Mouse (Mus musculus) forebrain, postnatal 0 days (tissue): ENCODE measurements around the gene Hist1h2ak. TPM values are rescaled to one million over a fixed set of nuclear protein-coding genes. Genes with fewer than 3 reads are reported as not detected.

Experiments used
- ATAC-seq: fragments of 200-750 bp; cut with Nextera tagmentation; 2 replicates; pipeline ENCODE4 v1.8.0; 2017; ENCODE audit warnings: mild to moderate bottlenecking, moderate library complexity
- DNase-seq: peaks from one replicate; pipeline ENCODE4 v3.0.0-alpha.2; 2015
- H3K27ac ChIP-seq: fragments of 300-500 bp; sonication (generic); 2 replicates; pipeline ENCODE4 v1.5.1; 2014; ENCODE audit warnings: low read depth, mild to moderate bottlenecking, antibody characterized with exemption, low read length, moderate library complexity, mixed read lengths
- H3K27me3 ChIP-seq: fragments of 300-500 bp; sonication (generic); 2 replicates; pipeline ENCODE4 v1.6.1; 2014; ENCODE audit warnings: mild to moderate bottlenecking, low read length, mixed read lengths; ENCODE audit not compliant: insufficient read depth
- H3K36me3 ChIP-seq: fragments of 300-500 bp; sonication (generic); 2 replicates; pipeline ENCODE4 v1.6.1; 2014; ENCODE audit warnings: mild to moderate bottlenecking, moderate library complexity; ENCODE audit not compliant: insufficient read depth
- H3K4me1 ChIP-seq: fragments of 300-500 bp; sonication (generic); 2 replicates; pipeline ENCODE4 v1.6.1; 2014; ENCODE audit warnings: antibody characterized with exemption; ENCODE audit not compliant: insufficient read depth
- H3K4me2 ChIP-seq: fragments of 300-500 bp; sonication (generic); 2 replicates; pipeline ENCODE4 v1.6.1; 2014; ENCODE audit warnings: low read depth, mild to moderate bottlenecking, moderate library complexity
- H3K4me3 ChIP-seq: fragments of 300-500 bp; sonication (generic); 2 replicates; pipeline ENCODE4 v1.5.1; 2014; ENCODE audit warnings: low read depth, low read length, mixed read lengths
- H3K9ac ChIP-seq: fragments of 300-500 bp; sonication (generic); 2 replicates; pipeline ENCODE4 v1.6.1; 2014; ENCODE audit warnings: mild to moderate bottlenecking
- H3K9me3 ChIP-seq: fragments of 300-500 bp; sonication (generic); 2 replicates; pipeline ENCODE4 v1.6.1; 2016; ENCODE audit warnings: low read length
- CTCF ChIP-seq: sonication (generic); IDR thresholded peaks from 2 replicates; pipeline ENCODE4 v1.5.1; 2016; ENCODE audit warnings: antibody characterized with exemption, control low read depth, low read depth
- WGBS: fragments of 180-500 bp; shearing (Covaris S2); extraction: QIAGEN DNeasy Blood & Tissue Kit; methylation state at CpG from one replicate; pipeline ENCODE4 v1.1.7; 2014; 5-methylcytosine and 5-hydroxymethylcytosine counted together
- microRNA-seq, 2 experiments: library from miRNA; unstranded; fragments of <30 nt; microRNA quantifications; one replicate each; pipeline ENCODE4; 2016
- polyA plus RNA-seq: library from polyadenylated mRNA; unstranded; fragments of >200 nt; fragmentation: Nextera tagmentation; extraction: Ambion mirVana; gene quantifications from 2 replicates; pipeline ENCODE4 v1.2.1, GENCODE M21; 2015
- total RNA-seq: library from RNA; depleted of rRNA; stranded (reverse); fragments of >200 nt; gene quantifications from 2 replicates; pipeline ENCODE4 v1.2.3, GENCODE M21; 2014; rRNA removed

The Hist1h2ak gene
- total and polyA plus RNA-seq, 2 experiments from 2014 or later, result 5.2 to 242 TPM

- H3K9ac ChIP-seq, result no peak overlapping the region
- H3K9me3 ChIP-seq, result no peaks in the 10 kb centered on the region
- H3K4me1 ChIP-seq, result peaks cover 17% of the 10 kb centered on the region
- peak overlapping the region; percentile 47 for H3K4me3 ChIP-seq
- H3K27me3 ChIP-seq, result no peaks in the 10 kb centered on the region
- WGBS, result 1% methylated on average over 7 of the region's 7 CpGs
- ATAC-seq (no peak), DNase-seq (peak; percentile 82)
- no peaks in the 10 kb centered on the region for H3K36me3 ChIP-seq
- peak; percentile 87 for TF ChIP-seq CTCF
- H3K27ac ChIP-seq, result no peak overlapping the region
- peak overlapping the region; percentile 77 for H3K4me2 ChIP-seq
These were observed 38.9 kb downstream of the Hist1h2ak start for GRCm38 (mm10) chr13:21714725-21715124.

GRCm38 (mm10) chr13:21711698-21712097 is 41.9 kb downstream of the Hist1h2ak start:
- 18% methylated on average over 4 of the region's 4 CpGs for WGBS
- peak overlapping the region; percentile 47; the same call in 1 of the 2 replicates for H3K9ac ChIP-seq
- ATAC-seq (no peak), DNase-seq (no peak)
- H3K27ac ChIP-seq, result no peak overlapping the region
- H3K4me2 ChIP-seq, result peak overlapping the region; percentile 65
- TF ChIP-seq CTCF, result no peak
- H3K4me1 ChIP-seq, result peaks cover 6% of the 10 kb centered on the region; the same call in 1 of the 2 replicates
- no peaks in the 10 kb centered on the region for H3K9me3 ChIP-seq
- H3K27me3 ChIP-seq, result no peaks in the 10 kb centered on the region
- no peaks in the 10 kb centered on the region for H3K36me3 ChIP-seq
- H3K4me3 ChIP-seq, result peak overlapping the region; percentile 64

- Histone ChIP-seq H3K9ac (peak overlapping the region; percentile 55), H3K27me3 (no peaks in the 10 kb centered on the region), H3K27ac (no peak overlapping the region), H3K4me1 (peaks cover 6% of the 10 kb centered on the region; the same call in 1 of the 2 replicates), H3K4me3 (peak overlapping the region; percentile 64), H3K4me2 (peak overlapping the region; percentile 65), H3K9me3 (no peaks in the 10 kb centered on the region), H3K36me3 (no peaks in the 10 kb centered on the region)
- peak; percentile 87 for ATAC-seq
- DNase-seq, result peak; percentile 91
- WGBS, result 2% methylated on average over 22 of the region's 22 CpGs
- TF ChIP-seq CTCF, result no peak
These were observed 42.7 kb downstream of the Hist1h2ak start for GRCm38 (mm10) chr13:21710821-21711525.

- peak; percentile 84 for TF ChIP-seq CTCF
- Histone ChIP-seq H3K4me1 (peaks cover 3% of the 10 kb centered on the region; the same call in 1 of the 2 replicates), H3K4me3 (peak overlapping the region; percentile 64), H3K9ac (peak overlapping the region; percentile 55), H3K36me3 (no peaks in the 10 kb centered on the region), H3K9me3 (no peaks in the 10 kb centered on the region), H3K4me2 (peak overlapping the region; percentile 25), H3K27ac (peak overlapping the region; percentile 77), H3K27me3 (no peaks in the 10 kb centered on the region)
- peak; percentile 86 for ATAC-seq
- under 1% methylated on average over 32 of the region's 32 CpGs for WGBS
- DNase-seq, result peak; percentile 93
These were observed 43.5 kb downstream of the Hist1h2ak start for GRCm38 (mm10) chr13:21710031-21710711.

- 67% methylated on average over 4 of the region's 4 CpGs for WGBS
- Histone ChIP-seq H3K27me3 (no peaks in the 10 kb centered on the region), H3K36me3 (no peaks in the 10 kb centered on the region), H3K4me2 (no peak overlapping the region), H3K9ac (no peak overlapping the region), H3K27ac (no peak overlapping the region), H3K4me3 (no peak overlapping the region), H3K9me3 (no peaks in the 10 kb centered on the region), H3K4me1 (no peaks in the 10 kb centered on the region)
- ATAC-seq, result no peak
- DNase-seq, result no peak
- TF ChIP-seq CTCF, result no peak
These were observed 47.0 kb downstream of the Hist1h2ak start for GRCm38 (mm10) chr13:21706669-21707068.

Small RNA genes lying within 50 kb of the gene (microRNA-seq; reads per million reads assigned to microRNA genes)
- gene Gm44346, result 0 reads per million in 2 experiments
- gene Gm44357, result 0 reads per million in 2 experiments
- gene Gm44367, result 0 to 0.12 reads per million in 2 experiments
- 0 reads per million in 2 experiments for gene Gm44454

Other genes starting within 250 kb of the Hist1h2ak start
- gene Zkscan8, start 222.7 kb downstream of the Hist1h2ak start, total RNA-seq, result 7.8 and 9.5 TPM in 2 replicates
- 1.3 and 2.2 TPM in 2 replicates for gene Zkscan8, start 222.7 kb downstream of the Hist1h2ak start, polyA plus RNA-seq
- gene Olfr1366, start 211.0 kb downstream of the Hist1h2ak start, total RNA-seq, result not detected in 2 replicates
- gene Olfr1366, start 211.0 kb downstream of the Hist1h2ak start, polyA plus RNA-seq, result 0.15 TPM in 2 replicates
- not detected in 2 replicates for gene Olfr1535, start 193.9 kb downstream of the Hist1h2ak start, total RNA-seq
- gene Olfr1535, start 193.9 kb downstream of the Hist1h2ak start, polyA plus RNA-seq, result 0.06 and 0.07 TPM in 2 replicates
- gene Olfr1364, start 172.1 kb downstream of the Hist1h2ak start, total RNA-seq, result not detected in 2 replicates
- gene Olfr1364, start 172.1 kb downstream of the Hist1h2ak start, polyA plus RNA-seq, result not detected in 2 replicates
- gene Olfr1362, start 139.8 kb downstream of the Hist1h2ak start, total RNA-seq, result not detected in 2 replicates
- gene Olfr1362, start 139.8 kb downstream of the Hist1h2ak start, polyA plus RNA-seq, result not detected in 2 replicates
- gene Olfr11, start 111.3 kb downstream of the Hist1h2ak start, total RNA-seq, result not detected in 2 replicates
- gene Olfr11, start 111.3 kb downstream of the Hist1h2ak start, polyA plus RNA-seq, result not detected in 2 replicates
- gene Olfr1361, start 90.4 kb downstream of the Hist1h2ak start, total RNA-seq, result not detected in 2 replicates
- gene Olfr1361, start 90.4 kb downstream of the Hist1h2ak start, polyA plus RNA-seq, result not detected in 2 replicates
- gene Olfr1360, start 76.4 kb downstream of the Hist1h2ak start, total RNA-seq, result not detected in 2 replicates
- not detected in 2 replicates for gene Olfr1360, start 76.4 kb downstream of the Hist1h2ak start, polyA plus RNA-seq
- gene Olfr1359, start 55.7 kb downstream of the Hist1h2ak start, total RNA-seq, result not detected in 2 replicates
- gene Olfr1359, start 55.7 kb downstream of the Hist1h2ak start, polyA plus RNA-seq, result not detected in 2 replicates
- gene Hist1h2bl, start 37.7 kb downstream of the Hist1h2ak start, total RNA-seq, result 131 and 141 TPM in 2 replicates
- gene Hist1h2bl, start 37.7 kb downstream of the Hist1h2ak start, polyA plus RNA-seq, result 0.65 and 0.73 TPM in 2 replicates
- 342 and 560 TPM in 2 replicates for gene Hist1h2ai, start 37.4 kb downstream of the Hist1h2ak start, total RNA-seq
- 12.1 and 14.6 TPM in 2 replicates for gene Hist1h2ai, start 37.4 kb downstream of the Hist1h2ak start, polyA plus RNA-seq
- 277 and 308 TPM in 2 replicates for gene Hist1h3h, start 36.2 kb downstream of the Hist1h2ak start, total RNA-seq
- gene Hist1h3h, start 36.2 kb downstream of the Hist1h2ak start, polyA plus RNA-seq, result 0.75 and 1.3 TPM in 2 replicates
- gene Hist1h2bm, start 31.8 kb downstream of the Hist1h2ak start, total RNA-seq, result 308 and 356 TPM in 2 replicates
- 0.34 TPM in 1 of 2 replicates, not detected in the other for gene Hist1h2bm, start 31.8 kb downstream of the Hist1h2ak start, polyA plus RNA-seq
- gene Hist1h4j, start 18.8 kb downstream of the Hist1h2ak start, total RNA-seq, result 282 and 307 TPM in 2 replicates
- not detected in 2 replicates for gene Hist1h4j, start 18.8 kb downstream of the Hist1h2ak start, polyA plus RNA-seq
- 635 and 850 TPM in 2 replicates for gene Hist1h4k, start 3.3 kb downstream of the Hist1h2ak start, total RNA-seq
- not detected in 2 replicates for gene Hist1h4k, start 3.3 kb downstream of the Hist1h2ak start, polyA plus RNA-seq
- 157 and 249 TPM in 2 replicates for gene Hist1h2bn, start 296 bp upstream of the Hist1h2ak start, total RNA-seq
- gene Hist1h2bn, start 296 bp upstream of the Hist1h2ak start, polyA plus RNA-seq, result not detected in 2 replicates
- 140 and 182 TPM in 2 replicates for gene Hist1h1b, start 26.8 kb upstream of the Hist1h2ak start, total RNA-seq
- gene Hist1h1b, start 26.8 kb upstream of the Hist1h2ak start, polyA plus RNA-seq, result 4.0 and 4.7 TPM in 2 replicates
- gene Hist1h3i, start 29.5 kb upstream of the Hist1h2ak start, total RNA-seq, result 282 and 291 TPM in 2 replicates
- 20.0 and 34.1 TPM in 2 replicates for gene Hist1h3i, start 29.5 kb upstream of the Hist1h2ak start, polyA plus RNA-seq
- gene Hist1h2an, start 33.4 kb upstream of the Hist1h2ak start, total RNA-seq, result 143 and 154 TPM in 2 replicates
- 1.1 and 1.6 TPM in 2 replicates for gene Hist1h2an, start 33.4 kb upstream of the Hist1h2ak start, polyA plus RNA-seq
- gene Hist1h2bp, start 33.6 kb upstream of the Hist1h2ak start, total RNA-seq, result 46.4 and 70.5 TPM in 2 replicates
- gene Hist1h2bp, start 33.6 kb upstream of the Hist1h2ak start, polyA plus RNA-seq, result 0.28 TPM in 1 of 2 replicates, not detected in the other
- gene Hist1h2bq, start 56.4 kb upstream of the Hist1h2ak start, total RNA-seq, result 214 and 268 TPM in 2 replicates
- gene Hist1h2bq, start 56.4 kb upstream of the Hist1h2ak start, polyA plus RNA-seq, result 4.6 and 5.2 TPM in 2 replicates
- gene Hist1h2ao, start 56.6 kb upstream of the Hist1h2ak start, total RNA-seq, result 1.0 TPM in 1 of 2 replicates, not detected in the other
- gene Hist1h2ao, start 56.6 kb upstream of the Hist1h2ak start, polyA plus RNA-seq, result 1.6 TPM in 1 of 2 replicates, not detected in the other
- 1.3 and 1.7 TPM in 2 replicates for gene Hist1h4m, start 57.9 kb upstream of the Hist1h2ak start, total RNA-seq
- not detected in 2 replicates for gene Hist1h4m, start 57.9 kb upstream of the Hist1h2ak start, polyA plus RNA-seq
- gene Hist1h4n, start 78.4 kb upstream of the Hist1h2ak start, total RNA-seq, result 2,245 and 2,544 TPM in 2 replicates
- 2.4 and 5.0 TPM in 2 replicates for gene Hist1h4n, start 78.4 kb upstream of the Hist1h2ak start, polyA plus RNA-seq
- 584 and 748 TPM in 2 replicates for gene Hist1h2ap, start 79.7 kb upstream of the Hist1h2ak start, total RNA-seq
- gene Hist1h2ap, start 79.7 kb upstream of the Hist1h2ak start, polyA plus RNA-seq, result 655 and 1,288 TPM in 2 replicates
- 158 and 260 TPM in 2 replicates for gene Hist1h2br, start 79.9 kb upstream of the Hist1h2ak start, total RNA-seq
- 4.6 and 4.9 TPM in 2 replicates for gene Hist1h2br, start 79.9 kb upstream of the Hist1h2ak start, polyA plus RNA-seq
- gene Zfp184, start 191.3 kb upstream of the Hist1h2ak start, total RNA-seq, result 20.7 and 21.6 TPM in 2 replicates
- 15.3 and 17.2 TPM in 2 replicates for gene Zfp184, start 191.3 kb upstream of the Hist1h2ak start, polyA plus RNA-seq
- 0.38 TPM in 1 of 2 replicates, not detected in the other for gene Pom121l2, start 227.4 kb upstream of the Hist1h2ak start, total RNA-seq
- gene Pom121l2, start 227.4 kb upstream of the Hist1h2ak start, polyA plus RNA-seq, result not detected in 2 replicates